Mouse (Mus musculus) heart, postnatal 0 days (tissue): ENCODE data around the gene Dclk1.

Source experiments
- CTCF ChIP-seq: IDR thresholded peaks from 2 replicates; pipeline ENCODE4 v1.5.1; 2016; ENCODE audit warnings: antibody characterized with exemption, control low read depth, low read depth
- EP300 ChIP-seq: IDR thresholded peaks from 2 replicates; pipeline ENCODE4 v1.6.1; 2016; ENCODE audit warnings: antibody characterized with exemption, low read depth

DNA sequence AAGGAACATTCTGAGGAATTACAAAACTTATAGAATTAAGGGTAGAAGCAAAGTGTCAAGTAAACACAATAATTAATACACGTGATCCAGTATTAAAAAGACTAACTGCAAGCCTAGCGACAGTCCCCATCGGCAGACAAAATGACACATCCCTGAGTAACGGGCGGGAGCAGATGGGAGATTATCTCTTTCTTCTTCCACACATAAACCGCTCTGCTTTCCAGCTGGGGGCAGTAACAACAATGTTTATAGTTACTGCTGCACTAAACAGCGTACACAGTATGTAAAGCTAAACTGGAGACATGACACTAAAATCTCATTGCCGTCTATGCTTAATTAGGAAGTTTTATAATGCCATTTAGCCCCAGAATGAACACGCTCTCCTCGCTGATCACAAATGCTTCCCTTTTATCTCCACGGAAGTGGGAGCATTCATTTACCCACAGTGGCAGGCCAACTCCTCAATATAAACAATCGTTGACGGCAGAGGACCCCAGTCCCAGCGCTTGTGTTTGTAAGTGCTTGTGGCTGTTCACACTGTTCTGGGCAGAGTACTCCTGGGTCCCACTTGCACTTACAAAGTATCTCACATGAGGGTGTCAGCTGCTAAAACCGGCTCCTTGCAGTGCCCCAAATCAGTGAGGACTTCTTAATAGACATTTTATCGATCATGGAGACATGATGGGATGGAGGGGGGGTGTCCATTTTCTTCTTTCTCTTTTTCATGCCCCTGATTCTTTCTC, 281.7 kb downstream of the Dclk1 start:
- TF ChIP-seq CTCF = no peak
- TF ChIP-seq EP300 = no peak
